Mouse (Mus musculus) ovary, adult 18-20 months (tissue): ENCODE results near the gene Gm20219.

Experiments used
- DNase-seq: peaks from one replicate; pipeline ENCODE4 v3.0.0; 2022; ENCODE audit warnings: low spot score, mixed read lengths

The Gm20219 gene

DNA sequence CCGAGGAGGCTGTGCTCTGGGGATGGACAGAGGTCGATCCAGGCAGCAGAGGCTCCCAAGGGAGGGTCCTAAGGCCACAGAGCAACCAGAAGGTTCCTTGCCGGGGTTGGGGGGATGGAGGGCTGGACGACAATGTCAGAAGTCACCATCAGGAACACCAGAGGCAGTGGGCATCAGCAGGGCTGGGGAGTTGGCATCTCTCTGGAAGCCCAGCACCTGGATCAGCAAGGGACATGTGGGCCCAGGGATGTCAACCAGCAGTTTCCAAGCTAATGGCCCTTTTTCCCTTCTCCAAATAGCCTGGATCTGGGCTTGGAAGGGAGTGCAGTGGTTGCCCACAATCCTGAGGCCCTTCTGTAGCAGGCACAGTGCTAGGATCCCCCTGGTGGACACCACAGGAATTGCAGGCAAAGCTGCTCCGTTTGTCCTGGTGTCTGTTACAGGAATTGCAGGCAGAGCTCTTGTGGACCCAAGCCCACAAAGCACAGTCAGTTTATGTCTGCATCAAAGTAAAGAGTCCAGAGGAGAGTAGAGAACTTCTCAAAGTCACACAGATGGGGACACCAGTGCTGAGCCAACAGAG is 1.3 kb downstream of the Gm20219 start:
- no peak for DNase-seq

DNA sequence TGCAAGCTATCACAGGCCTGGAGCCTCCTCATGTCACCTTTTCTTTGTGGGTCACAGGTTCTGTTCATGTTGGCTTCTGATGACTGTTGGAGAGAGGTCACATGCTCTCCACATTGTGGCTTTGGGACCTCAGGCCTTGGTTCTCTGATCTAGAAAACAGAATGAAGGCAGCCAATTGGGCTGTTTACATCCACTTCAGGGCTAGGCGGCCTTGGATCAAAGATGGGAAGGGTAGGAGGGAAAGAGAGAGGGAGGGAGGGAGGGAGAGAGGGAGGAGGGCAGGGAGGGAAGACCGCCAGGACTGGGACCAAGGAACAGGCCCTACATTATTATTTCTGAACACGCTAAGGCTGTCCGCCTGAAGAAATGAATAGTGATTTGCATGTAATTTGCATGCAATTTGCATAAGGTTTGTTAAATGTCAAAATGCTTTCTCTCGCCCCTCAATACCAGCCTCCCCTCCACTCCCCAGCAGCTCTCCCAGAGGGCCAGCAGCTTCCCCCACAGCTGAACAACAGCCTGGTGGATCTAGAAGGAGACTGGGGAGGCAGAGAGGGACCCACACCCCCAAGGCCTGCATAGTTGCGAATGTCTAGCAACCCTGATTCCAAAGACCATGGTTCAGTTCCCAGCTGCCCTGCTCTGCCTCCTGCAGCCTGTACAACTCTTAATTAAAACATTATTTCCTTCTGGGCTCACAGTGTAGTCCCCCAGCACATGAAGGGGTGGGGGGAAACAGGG is 2.2 kb downstream of the Gm20219 start:
- DNase-seq, result peak; percentile 54

DNA sequence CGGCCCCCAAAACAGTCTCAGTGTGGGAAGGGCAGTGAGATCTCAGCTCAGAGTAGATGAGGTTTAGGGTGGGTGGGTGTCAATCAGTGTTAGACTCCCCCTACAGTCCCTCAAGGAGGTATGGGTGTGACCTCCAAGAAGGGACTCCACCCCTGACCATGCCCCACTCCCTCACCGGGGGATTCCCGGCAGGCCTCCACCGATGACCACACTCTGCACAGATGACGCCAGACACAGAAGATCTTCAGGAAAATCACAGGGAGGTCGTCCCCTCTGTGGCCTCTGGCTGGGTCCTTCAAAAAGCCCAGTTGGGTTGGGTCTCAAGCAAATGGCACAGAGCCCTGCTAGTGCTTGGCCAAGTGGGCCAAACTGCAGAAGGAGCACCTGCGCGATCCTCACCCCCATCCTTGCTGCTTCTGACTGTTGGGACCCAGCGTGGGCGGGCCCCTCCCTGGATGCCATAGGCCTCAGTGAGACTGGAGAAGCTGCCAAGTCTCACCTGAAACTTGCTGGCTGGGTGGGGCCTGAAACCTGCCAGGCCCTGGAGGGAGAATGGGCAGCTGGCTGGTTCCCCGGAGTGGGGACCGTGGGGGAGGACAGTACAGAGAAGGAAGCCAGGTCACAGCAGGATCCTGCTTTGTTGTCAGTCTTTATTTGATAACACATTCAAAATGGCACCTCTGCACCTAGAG is 3.3 kb downstream of the Gm20219 start:
- no peak for DNase-seq

DNA sequence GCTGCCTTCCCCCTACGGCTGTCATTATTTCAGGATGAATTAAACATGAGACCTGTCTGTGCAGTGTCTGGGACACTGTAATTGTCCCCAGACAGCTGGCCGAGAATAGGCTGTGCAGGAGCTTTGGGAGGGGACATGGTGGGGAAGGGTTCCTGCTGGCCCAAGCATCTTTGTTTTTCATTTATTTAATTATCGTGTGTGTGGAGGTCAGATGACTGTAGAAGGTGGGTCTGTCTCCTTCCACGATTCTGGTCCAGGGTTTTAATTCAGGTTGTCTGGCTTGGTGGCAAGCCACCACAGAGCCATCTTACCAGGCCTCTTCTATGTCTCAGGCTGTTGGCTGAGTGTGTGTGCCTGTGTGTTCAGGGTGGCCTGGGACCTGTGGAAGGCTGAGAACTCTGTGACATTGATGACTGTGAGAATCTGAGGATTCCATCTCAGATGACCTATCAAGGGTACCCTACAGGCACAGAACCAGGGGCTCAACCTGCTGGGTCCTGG is 5.5 kb downstream of the Gm20219 start:
- no peak for DNase-seq

DNA sequence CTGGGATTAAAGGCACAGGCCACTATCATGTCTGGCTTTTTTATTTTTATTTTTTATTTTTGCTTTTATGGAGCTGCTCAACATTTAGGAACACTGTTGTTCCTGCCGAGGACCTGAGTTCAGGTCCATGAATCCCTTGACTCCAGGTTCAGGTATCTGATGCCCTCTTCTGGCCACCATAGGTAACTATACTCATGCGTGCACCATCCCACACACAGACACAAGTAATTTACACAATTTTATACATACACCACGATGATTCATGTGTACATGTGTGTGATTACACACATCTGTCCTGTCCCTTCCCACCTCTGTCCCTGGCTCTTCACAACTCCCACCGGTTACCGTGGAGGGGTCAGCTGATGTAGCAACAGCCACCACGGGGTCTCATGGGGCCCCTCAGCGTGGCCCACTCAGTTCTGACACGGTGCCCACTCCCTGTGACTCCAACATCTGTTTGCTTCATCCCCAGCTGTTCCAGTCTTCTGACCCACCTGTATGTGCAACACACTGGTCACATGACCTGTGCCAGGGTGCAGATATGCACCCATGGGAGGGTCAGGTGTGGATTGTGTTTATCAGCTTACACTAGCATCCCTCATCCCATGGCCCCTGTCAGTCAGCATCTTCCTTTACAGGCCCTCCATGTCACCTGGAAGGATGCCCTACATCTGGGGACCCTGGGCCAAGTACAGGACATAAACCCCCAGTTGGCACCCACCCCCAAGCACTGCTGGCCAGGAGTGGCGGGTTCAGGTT is 6.2 kb downstream of the Gm20219 start:
- DNase-seq, result no peak

GRCm38 (mm10) chr17:56547116-56547845 is 6.9 kb downstream of the Gm20219 start:
- DNase-seq, result no peak

DNA sequence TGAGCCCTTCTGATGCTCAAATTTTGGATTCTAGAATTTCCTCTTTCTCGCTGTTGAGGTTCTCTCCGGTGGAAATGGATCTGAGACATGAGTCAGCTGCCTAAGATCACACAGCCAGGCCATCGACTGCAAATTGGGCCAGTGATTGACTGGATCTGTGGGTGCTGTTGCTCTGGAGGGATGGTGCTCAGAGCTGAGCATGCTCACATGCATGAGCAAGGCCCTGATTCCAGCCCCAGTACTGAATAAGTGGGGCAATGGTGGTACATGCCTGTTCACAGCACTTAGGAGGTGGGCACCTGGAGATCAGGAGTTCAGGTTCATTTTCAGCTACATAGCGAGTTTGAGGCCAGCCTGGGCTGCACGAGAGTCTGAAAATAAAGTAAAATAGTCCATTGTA is 7.6 kb downstream of the Gm20219 start:
- no peak for DNase-seq

- DNase-seq, result no peak
Measured at GRCm38 (mm10) chr17:56545945-56546344, 8.2 kb downstream of the Gm20219 start.

- no peak for DNase-seq
Measured at GRCm38 (mm10) chr17:56544699-56545387, 9.3 kb downstream of the Gm20219 start.

DNA sequence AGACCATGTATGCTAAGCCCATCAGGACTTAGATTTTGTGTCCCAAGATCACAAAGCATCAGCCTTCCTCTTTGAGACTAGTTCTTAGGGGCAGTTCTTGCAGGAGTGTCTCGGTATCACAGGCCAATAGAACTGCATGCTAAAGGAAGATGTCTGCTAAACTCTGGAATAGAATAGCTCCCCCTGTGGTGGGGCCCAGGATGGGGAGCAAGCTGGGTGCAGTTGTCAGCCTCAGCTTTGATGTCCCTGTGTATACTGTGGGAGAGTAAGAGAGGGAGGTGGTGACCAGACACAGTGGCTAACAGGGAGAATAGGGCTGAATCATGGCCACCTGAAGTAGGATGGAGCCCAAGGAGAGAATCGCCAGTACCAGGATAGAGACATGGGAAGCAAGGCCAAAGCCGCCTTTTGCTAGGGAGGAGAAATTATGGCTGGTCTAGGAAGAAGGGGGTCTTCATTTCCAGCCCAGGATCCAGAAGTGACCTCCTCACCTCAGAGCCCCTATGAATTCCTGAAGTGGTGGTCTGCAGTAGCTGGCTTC is 10.4 kb downstream of the Gm20219 start:
- DNase-seq, result no peak

DNA sequence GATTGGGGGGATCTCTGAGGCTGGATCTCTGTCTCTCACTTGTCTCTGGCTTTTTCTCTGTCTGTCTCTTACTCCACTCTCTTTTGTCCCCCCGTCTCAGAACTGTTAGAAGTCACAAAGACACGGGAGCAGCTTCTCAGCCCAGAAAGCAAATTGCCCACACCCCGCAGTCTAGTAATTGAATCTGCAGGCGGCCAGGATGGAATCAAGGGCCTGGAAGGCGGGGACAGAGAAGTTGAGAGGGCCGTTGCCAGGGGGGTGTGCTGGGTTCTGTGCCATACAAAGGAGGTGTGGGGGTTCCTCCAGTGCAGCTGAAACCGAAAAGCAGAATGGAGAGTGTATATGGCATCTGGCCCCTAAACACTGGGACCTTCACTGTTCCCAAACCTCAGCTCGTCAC is 11.5 kb downstream of the Gm20219 start:
- DNase-seq, result no peak

DNA sequence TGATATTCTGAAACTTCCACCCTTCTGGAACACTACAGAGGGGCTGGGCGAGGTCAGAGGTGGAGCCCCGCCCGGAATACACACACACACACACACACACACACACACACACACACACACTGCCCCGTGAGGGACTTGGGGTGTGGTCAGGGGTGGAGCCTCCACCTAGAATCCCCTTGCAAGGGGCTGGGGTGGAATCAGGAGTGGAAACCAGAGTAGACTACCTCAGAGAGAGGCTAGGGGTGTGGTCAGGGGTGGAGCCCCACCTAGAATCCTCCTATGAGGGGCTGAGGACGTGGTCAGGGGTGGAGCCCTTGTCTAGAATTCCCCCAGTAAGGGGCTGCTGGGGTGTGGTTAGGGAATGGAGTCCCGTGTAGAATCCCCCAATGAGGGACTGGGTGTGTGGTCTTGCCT is 13.6 kb downstream of the Gm20219 start:
- no peak for DNase-seq

- no peak for DNase-seq
Measured at GRCm38 (mm10) chr17:56537912-56538311, 16.3 kb downstream of the Gm20219 start.

- no peak for DNase-seq
Measured at GRCm38 (mm10) chr17:56536874-56537273, 17.3 kb downstream of the Gm20219 start.

DNA sequence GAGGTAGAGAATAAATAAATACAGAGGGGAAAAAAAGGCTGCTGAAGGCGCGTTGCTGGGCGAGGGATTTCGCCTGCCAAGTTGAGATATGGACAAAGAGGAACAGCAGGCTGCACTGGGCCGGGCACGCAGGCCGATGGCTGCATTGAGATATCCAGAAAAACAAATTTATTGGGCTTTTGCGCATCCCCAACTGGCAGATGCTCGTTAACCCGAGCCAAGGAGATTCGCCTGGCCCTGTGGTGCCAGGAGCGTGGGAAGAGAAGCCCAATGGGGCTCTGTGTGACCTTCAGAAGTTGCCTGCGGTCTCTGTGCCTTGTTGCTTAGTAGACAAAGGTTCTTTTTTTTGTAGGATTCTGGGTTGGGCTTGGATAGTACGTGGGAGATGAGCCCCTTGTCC is 18.0 kb downstream of the Gm20219 start:
- DNase-seq, result no peak

DNA sequence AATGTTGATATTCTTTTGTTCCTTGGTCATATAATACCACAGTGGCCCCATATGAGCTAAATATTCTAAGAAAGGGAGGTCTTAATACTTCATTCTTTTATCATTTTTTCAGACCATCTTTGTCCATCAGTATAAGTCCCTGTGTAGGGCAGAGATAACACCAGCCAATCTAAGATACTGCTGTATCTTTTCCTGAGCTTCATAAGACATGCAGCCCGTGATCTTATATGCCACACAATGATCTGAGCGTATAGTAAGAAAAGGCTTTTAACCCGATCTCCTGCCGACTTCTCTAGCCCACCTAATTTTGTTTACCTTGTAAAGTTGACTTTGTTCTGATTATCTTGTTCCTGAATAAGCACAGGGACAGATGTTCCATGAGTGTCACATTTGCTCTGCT is 29.2 kb downstream of the Gm20219 start:
- DNase-seq, result no peak

DNA sequence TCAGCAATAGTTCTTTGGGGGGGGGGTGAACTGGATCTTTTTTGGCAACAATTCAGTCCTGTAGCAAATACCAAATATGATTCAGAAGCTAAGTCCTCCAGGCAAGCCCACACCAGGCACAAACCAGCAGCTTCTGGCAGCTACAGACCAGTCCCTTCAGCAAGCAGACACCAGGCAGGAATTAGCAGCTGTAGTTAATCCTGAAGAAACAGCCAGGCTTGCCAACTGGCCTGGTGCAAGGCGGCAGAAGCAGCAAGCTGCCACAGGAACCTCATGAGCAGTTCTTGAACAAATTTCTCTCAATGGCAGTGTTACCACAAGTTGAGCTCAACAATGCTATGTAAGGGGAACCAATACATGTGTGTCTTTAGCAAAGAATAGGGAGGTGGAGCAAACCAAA is 31.4 kb downstream of the Gm20219 start:
- no peak for DNase-seq

- DNase-seq, result no peak
Measured at GRCm38 (mm10) chr17:56515690-56516410, 38.3 kb downstream of the Gm20219 start.

DNA sequence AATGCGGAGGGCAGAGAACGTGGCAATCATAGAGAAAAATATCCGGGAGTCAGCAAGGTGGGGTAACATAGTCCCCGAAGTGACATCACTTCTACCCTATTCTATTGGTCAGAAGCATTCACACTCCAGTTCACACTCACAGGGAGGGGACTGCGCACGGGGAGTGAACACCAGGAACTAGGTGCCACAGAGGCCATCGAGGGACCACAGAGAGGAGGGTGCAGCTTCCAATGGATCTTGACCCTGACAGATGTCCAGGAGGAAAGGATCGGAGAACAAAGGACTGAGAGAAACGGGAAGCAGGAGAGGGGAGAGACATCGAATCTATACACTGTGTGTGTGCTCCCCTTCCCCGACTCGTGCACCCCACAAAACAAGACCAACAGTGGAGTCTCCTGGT is 39.3 kb downstream of the Gm20219 start:
- DNase-seq, result no peak

- DNase-seq, result no peak
Measured at GRCm38 (mm10) chr17:56514330-56514729, 39.9 kb downstream of the Gm20219 start.
